Mouse (Mus musculus) lung, embryonic 15.5 days (tissue): Measurements from ENCODE around the gene Sdr39u1. TPM values are rescaled to one million over a fixed set of nuclear protein-coding genes. Genes with fewer than 3 reads are reported as not detected.
A peak's percentile ranks its signal among the peaks of the same experiment; 100 is the strongest.

Experiments
- ATAC-seq: fragments of 200-750 bp; cut with Nextera tagmentation; 2 replicates; pipeline ENCODE4 v1.8.0; 2017; ENCODE audit warnings: moderate number of reproducible peaks, borderline replicate concordance; ENCODE audit not compliant: low FRiP score, low TSS enrichment; ENCODE audit errors: extremely low read depth
- H3K27ac ChIP-seq: fragments of 300-500 bp; sonication (generic); 2 replicates; pipeline ENCODE4 v1.5.1; 2015; ENCODE audit warnings: moderate library complexity, mild to moderate bottlenecking, inconsistent platforms
- H3K27me3 ChIP-seq: fragments of 300-500 bp; sonication (generic); 2 replicates; pipeline ENCODE4 v1.6.1; 2015; ENCODE audit warnings: inconsistent platforms
- H3K36me3 ChIP-seq: fragments of 300-500 bp; sonication (generic); 2 replicates; pipeline ENCODE4 v1.6.1; 2015; ENCODE audit warnings: inconsistent platforms
- H3K4me1 ChIP-seq: fragments of 300-500 bp; sonication (generic); 2 replicates; pipeline ENCODE4 v1.6.1; 2015; ENCODE audit warnings: inconsistent platforms
- H3K4me2 ChIP-seq: fragments of 300-500 bp; sonication (generic); 2 replicates; pipeline ENCODE4 v1.6.1; 2015; ENCODE audit warnings: inconsistent platforms, mild to moderate bottlenecking, moderate library complexity
- H3K4me3 ChIP-seq: fragments of 300-500 bp; sonication (generic); 2 replicates; pipeline ENCODE4 v1.5.1; 2015; ENCODE audit warnings: mild to moderate bottlenecking, inconsistent platforms
- H3K9ac ChIP-seq: fragments of 300-500 bp; sonication (generic); 2 replicates; pipeline ENCODE4 v1.6.1; 2015; ENCODE audit warnings: inconsistent platforms
- H3K9me3 ChIP-seq: fragments of 300-500 bp; sonication (generic); 2 replicates; pipeline ENCODE4 v1.6.1; 2016; ENCODE audit warnings: inconsistent platforms
- WGBS: fragments of 180-500 bp; shearing (Covaris S2); methylation state at CpG from one replicate; pipeline ENCODE4 v1.1.7; 2015; 5-methylcytosine and 5-hydroxymethylcytosine counted together
- polyA plus RNA-seq: library from polyadenylated mRNA; unstranded; fragments of >200 nt; fragmentation: Nextera tagmentation; extraction: Ambion mirVana; gene quantifications from 2 replicates; pipeline ENCODE4 v1.2.1, GENCODE M21; 2015

Sdr39u1 gene
- polyA plus RNA-seq, 1 experiment from 2014 or later: 51.8 TPM

DNA sequence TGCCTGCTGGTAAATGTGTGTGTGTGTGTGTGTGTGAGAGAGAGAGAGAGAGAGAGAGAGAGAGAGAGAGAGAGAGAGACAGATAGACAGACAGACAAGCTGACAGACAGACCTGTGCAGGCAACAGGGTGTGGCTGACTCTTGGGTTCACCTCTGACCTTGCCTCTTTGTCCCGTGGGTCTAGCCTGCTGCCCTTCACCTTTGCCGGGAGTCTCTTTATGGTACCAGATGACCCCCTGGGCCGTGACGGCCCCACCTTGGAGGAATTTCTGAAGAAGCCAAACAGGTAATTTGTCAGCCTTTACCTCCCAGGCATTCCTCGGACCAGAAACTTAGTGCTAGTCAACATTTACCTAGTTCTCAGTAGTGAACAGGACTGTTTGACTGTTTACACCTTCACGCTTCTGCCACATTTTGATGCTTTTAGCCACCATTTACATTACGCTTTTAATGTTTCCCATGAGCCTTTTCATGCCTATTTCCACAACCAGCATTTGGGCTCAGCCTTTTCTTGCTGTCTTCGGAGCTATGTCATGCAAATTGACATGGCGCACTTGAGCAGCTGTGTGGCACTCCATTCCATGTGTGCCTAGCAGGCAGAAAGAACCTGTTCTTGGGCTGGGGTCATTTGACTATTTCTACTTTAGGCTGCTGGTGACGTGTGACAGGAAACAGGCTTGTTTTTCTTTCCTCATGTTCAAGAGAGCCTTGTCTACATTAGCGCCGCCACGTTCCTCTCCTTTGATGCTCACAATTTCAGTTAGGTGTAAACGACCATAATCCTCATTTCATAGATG, 31.7 kb downstream of the Sdr39u1 start:
- Histone ChIP-seq H3K27me3 (no peaks in the 10 kb centered on the region), H3K27ac (no peak overlapping the region), H3K4me2 (no peak overlapping the region), H3K4me1 (peaks cover 10% of the 10 kb centered on the region), H3K4me3 (no peak overlapping the region), H3K36me3 (peaks cover 91% of the 10 kb centered on the region), H3K9me3 (no peaks in the 10 kb centered on the region), H3K9ac (no peak overlapping the region)
- WGBS: 85% methylated on average over 14 of the region's 14 CpGs
- no peak for ATAC-seq

- H3K27ac ChIP-seq: no peak overlapping the region
- H3K4me1 ChIP-seq: peaks cover 15% of the 10 kb centered on the region
- no peak overlapping the region for H3K9ac ChIP-seq
- H3K4me2 ChIP-seq: no peak overlapping the region
- H3K36me3 ChIP-seq: peaks cover 89% of the 10 kb centered on the region
- no peak for ATAC-seq
- no peaks in the 10 kb centered on the region for H3K27me3 ChIP-seq
- no peak overlapping the region for H3K4me3 ChIP-seq
- WGBS: 30% methylated on average over 4 of the region's 4 CpGs
- no peaks in the 10 kb centered on the region for H3K9me3 ChIP-seq
Measured at GRCm38 (mm10) chr14:55866962-55867361, 33.1 kb downstream of the Sdr39u1 start.

- Histone ChIP-seq H3K36me3 (peaks cover 63% of the 10 kb centered on the region), H3K9me3 (no peaks in the 10 kb centered on the region), H3K4me3 (no peak overlapping the region), H3K4me2 (no peak overlapping the region), H3K27ac (no peak overlapping the region), H3K9ac (no peak overlapping the region), H3K4me1 (peaks cover 38% of the 10 kb centered on the region), H3K27me3 (no peaks in the 10 kb centered on the region)
- peak; percentile 73; the same call in 1 of the 2 replicates for ATAC-seq
- WGBS: 23% methylated on average over 7 of the region's 7 CpGs
Measured at GRCm38 (mm10) chr14:55863773-55864172, 36.3 kb downstream of the Sdr39u1 start.

GRCm38 (mm10) chr14:55862970-55863369, 37.1 kb downstream of the Sdr39u1 start:
- no peak overlapping the region for H3K9ac ChIP-seq
- peaks cover 45% of the 10 kb centered on the region for H3K4me1 ChIP-seq
- H3K9me3 ChIP-seq: no peaks in the 10 kb centered on the region
- WGBS: 91% methylated on average over 10 of the region's 10 CpGs
- no peak overlapping the region for H3K4me3 ChIP-seq
- H3K36me3 ChIP-seq: peaks cover 55% of the 10 kb centered on the region
- no peaks in the 10 kb centered on the region for H3K27me3 ChIP-seq
- H3K4me2 ChIP-seq: no peak overlapping the region
- H3K27ac ChIP-seq: no peak overlapping the region
- no peak for ATAC-seq

DNA sequence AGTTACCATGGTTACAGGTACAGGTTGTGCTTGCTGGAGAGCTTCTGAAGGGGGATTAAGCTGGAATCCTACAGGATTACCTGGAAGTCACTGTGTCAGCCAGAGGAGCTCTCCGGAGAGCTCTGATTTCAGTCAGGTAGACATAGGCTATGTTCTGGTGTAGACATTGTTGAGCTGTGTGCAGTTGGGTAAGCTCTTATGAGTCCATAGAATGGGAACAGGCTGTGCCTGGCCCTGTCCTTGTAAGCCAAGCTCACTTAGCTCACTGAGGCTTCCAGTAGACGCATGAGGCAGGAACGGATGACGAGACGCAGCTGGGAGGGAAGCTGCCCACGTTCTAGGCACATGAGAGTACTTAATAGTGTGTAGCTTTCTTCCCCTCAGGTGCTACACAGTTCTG, 37.9 kb downstream of the Sdr39u1 start:
- peaks cover 48% of the 10 kb centered on the region for H3K36me3 ChIP-seq
- no peak overlapping the region for H3K27ac ChIP-seq
- no peak for ATAC-seq
- peaks cover 53% of the 10 kb centered on the region for H3K4me1 ChIP-seq
- H3K4me2 ChIP-seq: no peak overlapping the region
- H3K4me3 ChIP-seq: no peak overlapping the region
- H3K9me3 ChIP-seq: no peaks in the 10 kb centered on the region
- no peaks in the 10 kb centered on the region for H3K27me3 ChIP-seq
- whole genome bisulfite sequencing: 53% methylated on average over 6 of the region's 6 CpGs
- peak overlapping the region; percentile 10; the same call in 1 of the 2 replicates for H3K9ac ChIP-seq

GRCm38 (mm10) chr14:55857588-55857987, 42.5 kb downstream of the Sdr39u1 start:
- ATAC-seq: no peak
- Histone ChIP-seq H3K9me3 (no peaks in the 10 kb centered on the region), H3K36me3 (peaks cover 5% of the 10 kb centered on the region; the same call in 1 of the 2 replicates), H3K27me3 (no peaks in the 10 kb centered on the region), H3K9ac (no peak overlapping the region), H3K27ac (no peak overlapping the region), H3K4me1 (peaks cover 66% of the 10 kb centered on the region), H3K4me2 (peak overlapping the region; percentile 77), H3K4me3 (no peak overlapping the region)
- 39% methylated on average over 4 of the region's 4 CpGs for WGBS

- Histone ChIP-seq H3K36me3 (peaks cover 5% of the 10 kb centered on the region; the same call in 1 of the 2 replicates), H3K4me1 (peaks cover 59% of the 10 kb centered on the region), H3K27ac (peak overlapping the region; percentile 97), H3K4me3 (peak overlapping the region; percentile 74), H3K9me3 (no peaks in the 10 kb centered on the region), H3K27me3 (no peaks in the 10 kb centered on the region), H3K4me2 (peak overlapping the region; percentile 77), H3K9ac (peak overlapping the region; percentile 75)
- peak; percentile 4 for ATAC-seq
- WGBS: 0% methylated on average over 4 of the region's 4 CpGs
Measured at GRCm38 (mm10) chr14:55855101-55855561, 45.0 kb downstream of the Sdr39u1 start.

DNA sequence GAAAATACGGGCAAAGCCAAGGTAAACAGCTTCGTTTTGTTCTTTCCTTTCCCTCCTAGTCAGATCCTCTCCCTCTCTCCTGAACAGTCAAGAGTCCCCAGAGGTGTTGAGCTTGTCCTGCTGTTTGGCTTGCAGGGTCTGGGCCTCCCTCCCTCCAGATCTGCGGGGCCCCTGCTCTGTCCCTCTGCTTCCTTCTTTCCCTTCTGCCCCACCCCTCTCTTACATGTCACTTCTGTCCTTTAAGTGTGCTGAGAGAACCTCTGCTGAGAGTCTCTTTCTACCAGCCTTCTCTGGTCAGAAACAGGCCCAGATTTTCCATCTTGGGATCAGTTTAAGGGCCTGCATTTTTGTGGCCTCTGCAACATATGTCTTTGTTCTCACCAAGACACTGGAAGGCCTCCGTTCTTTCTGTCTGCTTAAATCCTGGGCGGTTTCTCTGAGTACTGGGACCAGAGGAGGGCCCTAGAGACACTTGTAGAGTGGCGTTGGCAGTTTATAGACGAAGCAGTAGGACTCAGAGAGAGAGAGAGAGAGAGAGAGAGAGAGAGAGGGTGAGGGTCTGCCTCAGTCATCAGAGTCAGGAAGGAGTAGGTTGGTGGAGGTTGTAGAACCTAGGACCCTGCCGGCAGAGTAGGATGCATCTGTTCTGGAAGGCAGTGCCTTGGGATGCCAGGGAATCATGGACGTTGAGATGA, 45.5 kb downstream of the Sdr39u1 start:
- peaks cover 56% of the 10 kb centered on the region for H3K4me1 ChIP-seq
- 0% methylated on average over 9 of the region's 9 CpGs for WGBS
- H3K27ac ChIP-seq: peak overlapping the region; percentile 97
- peaks cover 5% of the 10 kb centered on the region; the same call in 1 of the 2 replicates for H3K36me3 ChIP-seq
- no peaks in the 10 kb centered on the region for H3K9me3 ChIP-seq
- peak overlapping the region; percentile 77 for H3K4me2 ChIP-seq
- peak overlapping the region; percentile 74 for H3K4me3 ChIP-seq
- peak; percentile 25; the same call in 1 of the 2 replicates for ATAC-seq
- no peaks in the 10 kb centered on the region for H3K27me3 ChIP-seq
- H3K9ac ChIP-seq: peak overlapping the region; percentile 75

- Histone ChIP-seq H3K27ac (peak within 1 kb of the TSS; percentile 97), H3K4me3 (peak within 1 kb of the TSS; percentile 74), H3K36me3 (no peaks in the 10 kb centered on the region; the same call in 1 of the 2 replicates), H3K4me1 (peaks cover 48% of the 10 kb centered on the region), H3K9me3 (no peaks in the 10 kb centered on the region), H3K9ac (peak within 1 kb of the TSS; percentile 75), H3K4me2 (peak within 1 kb of the TSS; percentile 77), H3K27me3 (no peaks in the 10 kb centered on the region)
- peak; percentile 90 for ATAC-seq
- 2% methylated on average over 32 of the region's 33 CpGs for WGBS
Measured at GRCm38 (mm10) chr14:55853621-55854285, 46.3 kb downstream of the Sdr39u1 start, which contains the start of gene Nynrin. Nynrin (plus strand) TSS chr14:55854010.

DNA sequence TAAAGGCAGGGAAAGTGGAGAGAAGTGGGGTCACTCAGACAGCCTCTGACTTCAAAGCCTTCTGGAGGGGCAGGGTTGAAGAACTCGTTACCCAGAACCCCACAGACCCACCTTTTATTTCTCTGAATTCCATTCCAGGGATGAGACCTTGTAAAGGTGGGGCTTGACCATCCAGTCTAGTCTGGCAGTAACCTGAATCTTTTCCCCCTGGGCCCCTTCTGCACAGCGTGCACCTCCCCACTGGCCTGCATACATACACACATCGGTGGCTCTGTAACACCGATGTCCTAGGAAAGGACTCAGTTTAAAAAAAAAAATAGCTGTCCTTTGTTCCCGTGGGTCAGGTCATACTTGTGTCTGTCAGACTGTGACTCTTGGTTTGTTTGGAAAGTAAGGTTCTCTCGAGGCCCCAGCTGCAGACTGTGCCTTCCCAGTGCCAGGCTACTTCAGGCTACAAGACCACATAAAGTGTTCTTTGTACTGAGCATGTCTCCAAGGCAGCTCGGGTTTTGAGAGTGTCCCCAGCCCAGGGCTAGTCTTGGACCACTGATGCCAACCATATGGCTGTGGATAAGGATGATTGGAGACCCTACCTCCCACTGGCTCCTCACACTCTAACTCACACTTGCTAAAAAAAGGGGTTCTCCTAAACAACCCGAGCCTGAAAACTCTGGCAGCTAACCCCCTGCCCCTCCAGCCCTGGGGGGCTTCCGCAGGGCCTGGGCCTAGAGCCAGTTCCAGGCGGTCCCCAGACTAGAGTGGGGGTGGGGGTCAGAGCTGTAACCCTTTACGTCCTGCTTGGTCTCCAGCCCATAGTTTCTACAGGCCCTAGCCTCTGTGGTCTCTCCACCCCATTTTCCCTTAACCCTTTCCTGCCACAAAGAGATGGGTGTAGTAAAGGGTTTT, 47.2 kb downstream of the Sdr39u1 start:
- Histone ChIP-seq H3K4me2 (peak overlapping the region; percentile 77), H3K4me3 (peak overlapping the region; percentile 74), H3K27ac (peak overlapping the region; percentile 97), H3K9ac (peak overlapping the region; percentile 75; the same call in 1 of the 2 replicates), H3K36me3 (no peaks in the 10 kb centered on the region), H3K9me3 (no peaks in the 10 kb centered on the region), H3K27me3 (no peaks in the 10 kb centered on the region), H3K4me1 (peaks cover 40% of the 10 kb centered on the region)
- ATAC-seq: peak; percentile 82
- 4% methylated on average over 11 of the region's 11 CpGs for WGBS

GRCm38 (mm10) chr14:55850885-55851284, 49.2 kb downstream of the Sdr39u1 start:
- H3K27me3 ChIP-seq: no peaks in the 10 kb centered on the region
- WGBS: 37% methylated on average over 6 of the region's 6 CpGs
- ATAC-seq: no peak

More at GRCm38 (mm10) chr14:55850885-55851284, 49.2 kb downstream of the Sdr39u1 start:
- no peak overlapping the region for H3K4me2 ChIP-seq
- peaks cover 21% of the 10 kb centered on the region for H3K4me1 ChIP-seq
- H3K4me3 ChIP-seq: no peak overlapping the region
- no peaks in the 10 kb centered on the region for H3K36me3 ChIP-seq
- H3K9ac ChIP-seq: no peak overlapping the region
- no peaks in the 10 kb centered on the region for H3K9me3 ChIP-seq
- H3K27ac ChIP-seq: no peak overlapping the region
